ENCODE assay signal across 8 mouse cellular contexts in genomic region chr14:22145863-22146262, GRCm38 (mm10).
"Had no signal": no experiment of that assay in that cellular context is flagged by ENCODE, and none has a peak within 500 bp of the region (broad histone marks: within the 10 kb centered on the region; RNA-seq: fewer than 3 reads in every experiment).

No protein-coding gene starts in this region.

- H3K9me3 ChIP-seq: kidney, embryonic 15.5 days; limb, embryonic 10.5 days; liver, embryonic 13.5 days; midbrain, embryonic 13.5 days had no signal

- H3K9ac ChIP-seq: kidney, embryonic 15.5 days; liver, embryonic 13.5 days; liver, postnatal 0 days; midbrain, embryonic 13.5 days had no signal

- H3K27me3 ChIP-seq: kidney, embryonic 15.5 days; liver, embryonic 13.5 days had no signal

- H3K4me3 ChIP-seq: kidney, embryonic 15.5 days; limb, embryonic 10.5 days; liver, embryonic 13.5 days; midbrain, embryonic 13.5 days had no signal

- DNase-seq: kidney, adult 18-20 months; liver, embryonic 13.5 days; liver, postnatal 0 days; thymus, adult 18-20 months; thymus, postnatal 14 days had no signal

- H3K27ac ChIP-seq: limb, embryonic 10.5 days; liver, embryonic 13.5 days; midbrain, embryonic 13.5 days had no signal

- H3K4me2 ChIP-seq: kidney, embryonic 15.5 days; liver, embryonic 13.5 days; midbrain, embryonic 13.5 days had no signal

- H3K36me3 ChIP-seq: kidney, embryonic 15.5 days; limb, embryonic 10.5 days; liver, embryonic 13.5 days; midbrain, embryonic 13.5 days had no signal

- ATAC-seq: liver, postnatal 0 days; midbrain, embryonic 13.5 days had no signal
